Mouse (Mus musculus) midbrain, postnatal 0 days (tissue): Measurements from ENCODE around the gene Pcsk6. TPM values are rescaled to one million over a fixed set of nuclear protein-coding genes. Genes with fewer than 3 reads are reported as not detected.
A peak's percentile ranks its signal among the peaks of the same experiment; 100 is the strongest.

Experiments used
- ATAC-seq: fragments of 200-750 bp; cut with Nextera tagmentation; 2 replicates; pipeline ENCODE4 v1.8.0; 2017; ENCODE audit warnings: moderate number of reproducible peaks, mild to moderate bottlenecking, moderate TSS enrichment, moderate library complexity; ENCODE audit not compliant: low FRiP score
- DNase-seq: peaks from one replicate; pipeline ENCODE4 v3.0.0-alpha.2; 2015; ENCODE audit warnings: low spot score
- H3K27ac ChIP-seq: fragments of 300-500 bp; sonication (generic); 2 replicates; pipeline ENCODE4 v1.5.1; 2014; ENCODE audit warnings: low read depth, mild to moderate bottlenecking, low read length, mixed read lengths
- H3K27me3 ChIP-seq: fragments of 300-500 bp; sonication (generic); 2 replicates; pipeline ENCODE4 v1.6.1; 2014; ENCODE audit warnings: low read length, control low read depth, mixed read lengths; ENCODE audit not compliant: insufficient read depth
- H3K36me3 ChIP-seq: fragments of 300-500 bp; sonication (generic); 2 replicates; pipeline ENCODE4 v1.6.1; 2014; ENCODE audit warnings: low read length, control low read depth, mixed read lengths; ENCODE audit not compliant: insufficient read depth
- H3K4me1 ChIP-seq: fragments of 300-500 bp; sonication (generic); 2 replicates; pipeline ENCODE4 v1.6.1; 2014; ENCODE audit warnings: mild to moderate bottlenecking, control low read depth, antibody characterized with exemption, low read length, mixed read lengths; ENCODE audit not compliant: insufficient read depth
- H3K4me2 ChIP-seq: fragments of 300-500 bp; sonication (generic); 2 replicates; pipeline ENCODE4 v1.6.1; 2014; ENCODE audit warnings: low read depth, mild to moderate bottlenecking, low read length, mixed read lengths; ENCODE audit not compliant: poor library complexity, severe bottlenecking
- H3K4me3 ChIP-seq: fragments of 300-500 bp; sonication (generic); 2 replicates; pipeline ENCODE4 v1.5.1; 2014; ENCODE audit warnings: low read depth, mild to moderate bottlenecking, low read length, moderate library complexity
- H3K9ac ChIP-seq: fragments of 300-500 bp; sonication (generic); replicated peaks from 2 replicates; pipeline ENCODE4 v1.6.1; 2014; ENCODE audit warnings: mild to moderate bottlenecking, low read length, moderate library complexity, mixed read lengths; ENCODE audit not compliant: poor library complexity, severe bottlenecking
- H3K9me3 ChIP-seq: fragments of 300-500 bp; sonication (generic); 2 replicates; pipeline ENCODE4 v1.6.1; 2016; ENCODE audit warnings: low read length, control low read depth
- CTCF ChIP-seq: IDR thresholded peaks from 2 replicates; pipeline ENCODE4 v1.5.1; 2016; ENCODE audit warnings: antibody characterized with exemption, mild to moderate bottlenecking
- WGBS: fragments of 180-500 bp; shearing (Covaris S2); extraction: QIAGEN DNeasy Blood & Tissue Kit; methylation state at CpG from one replicate; pipeline ENCODE4 v1.1.7; 2014; 5-methylcytosine and 5-hydroxymethylcytosine counted together
- polyA plus RNA-seq: library from polyadenylated mRNA; unstranded; fragments of >200 nt; fragmentation: Nextera tagmentation; extraction: Ambion mirVana; gene quantifications from 2 replicates; pipeline ENCODE4 v1.2.1, GENCODE M21; 2015
- total RNA-seq: library from RNA; depleted of rRNA; stranded (reverse); fragments of >200 nt; gene quantifications from 2 replicates; pipeline ENCODE4 v1.2.3, GENCODE M21; 2014

The Pcsk6 gene
- total and polyA plus RNA-seq, 2 experiments from 2014 or later = 1.5 to 14.9 TPM

- Histone ChIP-seq H3K9me3 (no peaks in the 10 kb centered on the region), H3K36me3 (peaks cover 32% of the 10 kb centered on the region), H3K4me2 (peak within 1 kb of the TSS; percentile 76), H3K4me3 (peak within 1 kb of the TSS; percentile 82), H3K9ac (peak within 1 kb of the TSS; percentile 78), H3K27me3 (no peaks in the 10 kb centered on the region), H3K4me1 (peaks cover 7% of the 10 kb centered on the region; the same call in 1 of the 2 replicates), H3K27ac (peak within 1 kb of the TSS; percentile 77)
- under 1% methylated on average over 55 of the region's 65 CpGs for WGBS
- DNase-seq = peak; percentile 99
- peak; percentile 100 for ATAC-seq
- no peak for TF ChIP-seq CTCF
These were observed 218.1 kb downstream of the Pcsk6 start, which contains the start of gene Selenos for GRCm38 (mm10) chr7:66079364-66080230. Selenos (plus strand) TSS chr7:66079649.

GRCm38 (mm10) chr7:66080231-66080613 lies 218.7 kb downstream of the Pcsk6 start:
- peak overlapping the region; percentile 82 for H3K4me3 ChIP-seq
- peak overlapping the region; percentile 78; the same call in 1 of the 2 replicates for H3K9ac ChIP-seq
- H3K4me2 ChIP-seq = peak overlapping the region; percentile 76
- no peaks in the 10 kb centered on the region for H3K27me3 ChIP-seq
- peaks cover 27% of the 10 kb centered on the region; the same call in 1 of the 2 replicates for H3K36me3 ChIP-seq
- peaks cover 7% of the 10 kb centered on the region; the same call in 1 of the 2 replicates for H3K4me1 ChIP-seq
- no peaks in the 10 kb centered on the region for H3K9me3 ChIP-seq
- DNase-seq = peak; percentile 21
- WGBS = 26% methylated on average over 5 of the region's 5 CpGs
- ATAC-seq = no peak
- TF ChIP-seq CTCF = peak; percentile 49
- peak overlapping the region; percentile 77 for H3K27ac ChIP-seq

- Histone ChIP-seq H3K36me3 (peaks cover 40% of the 10 kb centered on the region), H3K4me3 (no peak overlapping the region), H3K27ac (no peak overlapping the region), H3K4me2 (no peak overlapping the region), H3K27me3 (no peaks in the 10 kb centered on the region), H3K9ac (no peak overlapping the region), H3K4me1 (peaks cover 7% of the 10 kb centered on the region; the same call in 1 of the 2 replicates), H3K9me3 (no peaks in the 10 kb centered on the region)
- no peak for TF ChIP-seq CTCF
- ATAC-seq = no peak
- WGBS = 85% methylated on average over 6 of the region's 6 CpGs
- DNase-seq = no peak
These were observed 222.2 kb downstream of the Pcsk6 start for GRCm38 (mm10) chr7:66083757-66084156.

- H3K9ac ChIP-seq = no peak overlapping the region
- TF ChIP-seq CTCF = no peak
- H3K36me3 ChIP-seq = peaks cover 46% of the 10 kb centered on the region
- H3K4me2 ChIP-seq = no peak overlapping the region
- no peaks in the 10 kb centered on the region for H3K9me3 ChIP-seq
- DNase-seq (no peak), ATAC-seq (no peak)
- no peak overlapping the region for H3K27ac ChIP-seq
- H3K4me3 ChIP-seq = no peak overlapping the region
- H3K4me1 ChIP-seq = peaks cover 7% of the 10 kb centered on the region; the same call in 1 of the 2 replicates
- no peaks in the 10 kb centered on the region for H3K27me3 ChIP-seq
- 83% methylated on average over 7 of the region's 7 CpGs for WGBS
These were observed 223.0 kb downstream of the Pcsk6 start for GRCm38 (mm10) chr7:66084546-66084945.

- Histone ChIP-seq H3K4me1 (no peaks in the 10 kb centered on the region), H3K4me3 (no peak overlapping the region), H3K4me2 (no peak overlapping the region), H3K9me3 (no peaks in the 10 kb centered on the region), H3K27ac (no peak overlapping the region), H3K36me3 (peaks cover 60% of the 10 kb centered on the region), H3K27me3 (no peaks in the 10 kb centered on the region), H3K9ac (no peak overlapping the region)
- no peak for TF ChIP-seq CTCF
- ATAC-seq (no peak), DNase-seq (no peak)
- 93% methylated on average over 4 of the region's 4 CpGs for WGBS
These were observed 226.1 kb downstream of the Pcsk6 start for GRCm38 (mm10) chr7:66087652-66088051.

GRCm38 (mm10) chr7:66088077-66088476 lies 226.5 kb downstream of the Pcsk6 start:
- TF ChIP-seq CTCF = no peak
- no peak for DNase-seq
- no peak for ATAC-seq
- WGBS = 92% methylated on average over 2 of the region's 2 CpGs
- H3K4me1 ChIP-seq = no peaks in the 10 kb centered on the region
- H3K4me2 ChIP-seq = no peak overlapping the region
- no peaks in the 10 kb centered on the region for H3K27me3 ChIP-seq
- peaks cover 60% of the 10 kb centered on the region for H3K36me3 ChIP-seq
- H3K9me3 ChIP-seq = no peaks in the 10 kb centered on the region
- H3K27ac ChIP-seq = no peak overlapping the region
- no peak overlapping the region for H3K9ac ChIP-seq
- no peak overlapping the region for H3K4me3 ChIP-seq
